Mouse (Mus musculus): ENCODE measurements around the gene Zbtb32. TPM values are rescaled to one million over a fixed set of nuclear protein-coding genes. Genes with fewer than 3 reads are reported as not detected.
A peak's percentile ranks its signal among the peaks of the same experiment; 100 is the strongest.

Gene Zbtb32
- polyA plus RNA-seq, 1 experiment: 2.1 TPM

DNA sequence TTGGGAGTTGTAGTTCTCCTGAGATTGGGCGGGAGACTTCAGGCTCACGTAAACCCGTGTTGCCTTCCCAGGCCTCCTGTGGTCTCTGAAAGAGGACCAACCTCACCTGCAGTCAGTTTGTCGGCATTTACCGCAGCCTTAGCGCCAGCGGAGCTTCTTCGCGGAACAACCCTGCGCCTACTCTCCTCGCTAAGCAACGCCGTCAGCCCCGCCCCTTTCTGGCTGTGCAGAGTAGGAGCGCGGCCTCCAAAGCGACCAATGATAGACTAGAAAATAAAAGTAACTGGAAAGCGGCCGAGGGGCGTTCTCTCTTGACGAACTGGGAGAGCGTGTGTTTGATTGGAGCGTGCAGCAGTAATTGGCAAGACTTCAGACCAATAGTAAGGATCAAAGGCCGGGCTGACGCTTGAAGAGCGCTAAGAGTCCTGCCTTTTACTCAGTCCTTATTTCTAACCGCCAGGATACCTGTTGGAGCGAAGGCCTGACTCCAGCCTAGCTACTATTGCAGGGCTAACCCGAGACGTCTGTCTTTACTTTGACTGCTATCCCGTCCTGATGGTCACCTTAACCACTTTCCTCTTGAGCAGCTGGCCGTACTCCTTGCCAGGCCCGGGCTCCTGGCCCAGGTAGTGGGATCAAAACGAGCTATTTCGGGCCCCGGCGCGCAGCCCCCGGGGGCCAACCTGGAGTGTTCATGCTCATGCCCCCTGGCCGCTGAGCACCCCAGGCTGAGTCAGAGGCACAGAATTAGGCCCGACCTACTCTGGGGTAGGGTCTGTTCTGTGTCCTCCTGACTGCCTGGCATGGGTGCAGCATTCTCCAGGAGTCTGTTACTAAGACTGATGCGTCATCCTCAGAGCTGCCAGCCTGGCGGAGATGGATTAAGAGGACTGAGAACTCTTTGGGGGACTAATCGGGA, 46.3 kb downstream of the Zbtb32 start, which contains the start of the genes Hspb6 and Proser3:
Hspb6 (plus strand) TSS at position 77 of the 919 bp plus-strand sequence.
Proser3 (minus strand) TSS at position 198 of the 919 bp plus-strand sequence.
- peak; percentile 98 for DNase-seq (ENCODE audit: low read depth, low spot score)

DNA sequence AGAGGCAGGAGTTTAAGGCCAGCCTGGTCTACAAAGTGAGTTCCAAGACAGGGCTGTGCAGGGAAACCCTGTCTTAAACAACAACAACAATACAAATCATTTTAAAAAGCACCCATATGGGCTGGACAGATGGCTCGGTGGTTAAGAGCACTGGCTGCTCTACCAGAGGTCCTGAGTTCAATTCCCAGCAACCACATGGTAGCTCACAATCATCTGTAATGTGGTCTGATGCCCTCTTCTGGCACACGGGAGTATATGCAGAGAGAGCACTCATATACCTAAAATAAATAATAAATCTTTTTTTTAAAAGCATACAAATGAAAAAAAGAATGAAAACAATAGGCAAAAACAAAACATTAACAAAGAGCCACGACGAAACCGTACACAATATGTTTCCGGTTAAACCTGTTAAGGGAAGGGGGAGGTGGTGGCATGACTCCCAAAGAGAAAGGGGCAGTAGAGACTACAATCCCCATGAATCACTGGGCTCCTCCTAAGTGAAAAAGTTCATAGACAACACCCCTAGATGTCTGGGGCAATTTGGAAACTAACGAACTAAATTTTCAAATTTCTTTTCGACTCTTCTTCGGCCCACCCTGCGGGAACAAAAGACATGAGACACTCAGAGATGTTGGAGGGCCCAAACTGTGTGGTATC, 47.1 kb downstream of the Zbtb32 start:
- DNase-seq (ENCODE audit: low read depth, low spot score): no peak
- 2% methylated on average over 10 of the region's 10 CpGs for WGBS

More for the DNA sequence above, 46.3 kb downstream of the Zbtb32 start, which contains the start of the genes Hspb6 and Proser3:
- under 1% methylated on average over 44 of the region's 44 CpGs for WGBS

DNA sequence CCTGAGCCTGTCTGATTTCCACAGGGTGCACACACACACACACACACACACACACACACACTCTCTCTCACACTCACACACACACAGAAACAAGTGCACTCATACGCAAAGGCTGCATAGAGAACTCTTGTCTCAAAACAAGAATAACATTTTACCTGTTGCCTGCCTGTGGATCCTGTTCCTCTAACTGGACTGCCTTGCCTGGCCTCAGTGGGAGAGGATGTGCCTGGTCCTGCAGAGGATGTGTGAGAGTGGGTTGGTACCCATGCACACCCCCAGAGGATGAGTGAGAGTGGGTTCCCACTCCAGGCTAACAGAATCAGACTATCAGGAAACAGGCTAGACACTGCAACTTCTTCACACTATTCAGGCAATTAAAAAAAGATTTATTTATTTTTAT, 48.1 kb downstream of the Zbtb32 start:
- WGBS: 97% methylated on average over 1 of the region's 1 CpGs
- no peak for DNase-seq (ENCODE audit: low read depth, low spot score)

DNA sequence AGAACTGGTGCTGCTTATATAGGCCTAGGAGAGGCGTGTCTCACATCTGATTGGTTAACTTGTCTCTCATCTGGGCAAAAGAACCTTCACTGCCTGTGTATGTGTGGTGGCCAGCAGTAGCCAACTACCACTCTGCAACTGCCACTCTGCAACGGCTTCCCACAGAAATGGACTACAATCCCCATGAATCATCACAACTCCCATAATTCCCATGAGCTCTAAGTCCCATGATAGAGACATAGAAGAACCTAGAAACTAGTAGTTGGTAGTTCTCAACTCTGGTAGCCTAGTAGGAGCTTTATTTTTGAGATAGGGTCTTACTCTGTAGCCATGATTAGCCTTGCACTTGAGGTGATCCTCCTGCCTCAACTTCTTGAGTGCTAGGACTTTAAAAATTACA, 48.8 kb downstream of the Zbtb32 start:
- no peak for DNase-seq (ENCODE audit: low read depth, low spot score)
- WGBS: 84% methylated on average over 2 of the region's 2 CpGs

DNA sequence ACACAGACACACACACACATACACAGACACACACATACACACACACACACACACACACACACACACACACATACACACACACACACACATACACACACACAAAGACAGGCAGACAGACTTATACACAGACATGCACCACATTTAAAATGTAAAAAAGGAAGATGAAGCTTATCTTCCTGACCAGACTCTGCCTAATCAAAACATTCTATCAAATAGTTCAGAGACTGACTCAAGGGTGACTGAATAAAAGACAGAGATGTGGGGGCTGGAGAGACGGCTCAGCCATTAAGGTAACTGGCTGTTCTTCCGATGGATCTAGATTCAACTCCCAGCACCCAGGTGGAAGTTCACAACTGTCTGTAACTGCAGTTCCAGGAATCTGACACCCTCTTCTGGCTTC, 54.4 kb downstream of the Zbtb32 start:
- DNase-seq (ENCODE audit: low read depth, low spot score): no peak
- 92% methylated on average over 2 of the region's 2 CpGs for WGBS

DNA sequence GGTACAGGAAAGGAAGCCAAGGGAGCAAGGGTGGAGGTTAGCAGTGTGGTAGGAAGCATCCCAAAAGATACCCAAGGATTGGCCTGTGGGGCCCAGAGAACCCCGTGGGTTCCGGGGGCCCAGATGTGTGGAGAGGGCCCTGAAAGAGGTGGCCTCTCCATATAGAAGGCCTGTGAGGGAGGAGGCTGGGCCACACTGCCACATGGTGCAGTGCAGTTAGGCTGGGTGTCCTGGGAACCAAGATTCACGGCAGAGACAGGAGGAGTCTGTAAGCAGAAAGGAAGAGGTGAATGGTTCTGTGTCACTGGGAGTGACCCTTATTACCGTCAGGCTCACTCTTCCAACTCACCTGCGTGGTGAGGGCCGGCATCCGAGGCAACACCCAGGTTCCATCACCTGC, 58.1 kb downstream of the Zbtb32 start:
- WGBS: 93% methylated on average over 7 of the region's 7 CpGs
- DNase-seq (ENCODE audit: low read depth, low spot score): no peak

Other genes starting within 250 kb of the Zbtb32 start
- 12.7 and 13.1 TPM in 2 replicates for gene Lrfn3, start 236.1 kb downstream of the Zbtb32 start, polyA plus RNA-seq (2012; rRNA removed)
- 109 and 121 TPM in 2 replicates for gene Tyrobp, start 185.1 kb downstream of the Zbtb32 start, polyA plus RNA-seq (2012; rRNA removed)
- 18.0 and 22.2 TPM in 2 replicates for gene Hcst, start 179.1 kb downstream of the Zbtb32 start, polyA plus RNA-seq (2012; rRNA removed)
- gene Nfkbid, start 177.2 kb downstream of the Zbtb32 start, polyA plus RNA-seq (2012; rRNA removed): 8.6 and 9.0 TPM in 2 replicates
- gene Aplp1, start 153.4 kb downstream of the Zbtb32 start, polyA plus RNA-seq (2012; rRNA removed): 54.6 and 86.3 TPM in 2 replicates
- gene Kirrel2, start 141.2 kb downstream of the Zbtb32 start, polyA plus RNA-seq (2012; rRNA removed): 0.06 and 0.08 TPM in 2 replicates
- 0.17 and 0.18 TPM in 2 replicates for gene Nphs1, start 140.6 kb downstream of the Zbtb32 start, polyA plus RNA-seq (2012; rRNA removed)
- gene Prodh2, start 105.3 kb downstream of the Zbtb32 start, polyA plus RNA-seq (2012; rRNA removed): 1.6 and 7.7 TPM in 2 replicates
- 5.1 and 9.4 TPM in 2 replicates for gene Arhgap33, start 63.8 kb downstream of the Zbtb32 start, polyA plus RNA-seq (2012; rRNA removed)
- gene Hspb6, start 46.7 kb downstream of the Zbtb32 start, polyA plus RNA-seq (2012; rRNA removed): 84.8 and 94.7 TPM in 2 replicates
- gene Proser3, start 46.6 kb downstream of the Zbtb32 start, polyA plus RNA-seq (2012; rRNA removed): 4.3 and 7.3 TPM in 2 replicates
- 44.9 and 45.8 TPM in 2 replicates for gene Lin37, start 39.1 kb downstream of the Zbtb32 start, polyA plus RNA-seq (2012; rRNA removed)
- gene U2af1l4, start 35.6 kb downstream of the Zbtb32 start, polyA plus RNA-seq (2012; rRNA removed): 46.2 and 48.2 TPM in 2 replicates
- 2.1 TPM in 2 replicates for gene Gm49396, start 35.6 kb downstream of the Zbtb32 start, polyA plus RNA-seq (2012; rRNA removed)
- 186 and 239 TPM in 2 replicates for gene Psenen, start 35.3 kb downstream of the Zbtb32 start, polyA plus RNA-seq (2012; rRNA removed)
- 9.2 and 10.3 TPM in 2 replicates for gene Igflr1, start 33.5 kb downstream of the Zbtb32 start, polyA plus RNA-seq (2012; rRNA removed)
- 31.5 and 37.2 TPM in 2 replicates for gene Kmt2b, start 10.2 kb downstream of the Zbtb32 start, polyA plus RNA-seq (2012; rRNA removed)
- gene Upk1a, start 13.9 kb upstream of the Zbtb32 start, polyA plus RNA-seq (2012; rRNA removed): 6.7 and 8.0 TPM in 2 replicates
- 933 and 1,035 TPM in 2 replicates for gene Cox6b1, start 27.2 kb upstream of the Zbtb32 start, polyA plus RNA-seq (2012; rRNA removed)
- gene Etv2, start 36.9 kb upstream of the Zbtb32 start, polyA plus RNA-seq (2012; rRNA removed): not detected in 2 replicates
- 52.1 and 56.3 TPM in 2 replicates for gene Rbm42, start 51.4 kb upstream of the Zbtb32 start, polyA plus RNA-seq (2012; rRNA removed)
- 10.0 and 12.7 TPM in 2 replicates for gene Haus5, start 66.1 kb upstream of the Zbtb32 start, polyA plus RNA-seq (2012; rRNA removed)
- gene Pmis2, start 72.7 kb upstream of the Zbtb32 start, polyA plus RNA-seq (2012; rRNA removed): not detected in 2 replicates
- 0.79 and 1.9 TPM in 2 replicates for gene 2200002J24Rik, start 100.0 kb upstream of the Zbtb32 start, polyA plus RNA-seq (2012; rRNA removed)
- 0.71 and 1.2 TPM in 2 replicates for gene Atp4a, start 113.3 kb upstream of the Zbtb32 start, polyA plus RNA-seq (2012; rRNA removed)
- gene Tmem147, start 130.6 kb upstream of the Zbtb32 start, polyA plus RNA-seq (2012; rRNA removed): 227 and 258 TPM in 2 replicates
- gene Gapdhs, start 144.8 kb upstream of the Zbtb32 start, polyA plus RNA-seq (2012; rRNA removed): not detected in 2 replicates
- 0.69 and 0.73 TPM in 2 replicates for gene Sbsn, start 152.6 kb upstream of the Zbtb32 start, polyA plus RNA-seq (2012; rRNA removed)
- 3.4 and 4.9 TPM in 2 replicates for gene Dmkn, start 164.8 kb upstream of the Zbtb32 start, polyA plus RNA-seq (2012; rRNA removed)
- gene Krtdap, start 189.0 kb upstream of the Zbtb32 start, polyA plus RNA-seq (2012; rRNA removed): 0.41 TPM in 1 of 2 replicates, not detected in the other
- 11.1 and 13.6 TPM in 2 replicates for gene Ffar2, start 224.9 kb upstream of the Zbtb32 start, polyA plus RNA-seq (2012; rRNA removed)